Mouse (Mus musculus) intestine, postnatal 0 days (tissue): ENCODE measurements around the gene Stard10. TPM values are rescaled to one million over a fixed set of nuclear protein-coding genes. Genes with fewer than 3 reads are reported as not detected.

Source experiments
- ATAC-seq: fragments of 200-750 bp; cut with Nextera tagmentation; 2 replicates; pipeline ENCODE4 v1.8.0; 2017; ENCODE audit warnings: mild to moderate bottlenecking, moderate TSS enrichment, moderate library complexity
- H3K27ac ChIP-seq: fragments of 300-500 bp; sonication (generic); 2 replicates; pipeline ENCODE4 v1.5.1; 2014; ENCODE audit warnings: mild to moderate bottlenecking, low read depth, low read length, moderate library complexity
- H3K27me3 ChIP-seq: fragments of 300-500 bp; sonication (generic); replicated peaks from 2 replicates; pipeline ENCODE4 v1.6.1; 2014; ENCODE audit warnings: low read length, mixed read lengths; ENCODE audit not compliant: control insufficient read depth, insufficient read depth
- H3K36me3 ChIP-seq: fragments of 300-500 bp; sonication (generic); 2 replicates; pipeline ENCODE4 v1.6.1; 2014; ENCODE audit warnings: mild to moderate bottlenecking, moderate library complexity; ENCODE audit not compliant: control insufficient read depth, insufficient read depth
- H3K4me1 ChIP-seq: fragments of 300-500 bp; sonication (generic); replicated peaks from 2 replicates; pipeline ENCODE4 v1.6.1; 2014; ENCODE audit warnings: antibody characterized with exemption, low read length, mixed read lengths; ENCODE audit not compliant: control insufficient read depth, insufficient read depth
- H3K4me2 ChIP-seq: fragments of 300-500 bp; sonication (generic); replicated peaks from 2 replicates; pipeline ENCODE4 v1.6.1; 2014; ENCODE audit warnings: low read depth, mild to moderate bottlenecking, moderate library complexity
- H3K4me3 ChIP-seq: fragments of 300-500 bp; sonication (generic); 2 replicates; pipeline ENCODE4 v1.5.1; 2014; ENCODE audit warnings: low read depth, low read length
- H3K9ac ChIP-seq: fragments of 300-500 bp; sonication (generic); 2 replicates; pipeline ENCODE4 v1.6.1; 2014; ENCODE audit warnings: mild to moderate bottlenecking, low read depth, low read length
- H3K9me3 ChIP-seq: fragments of 300-500 bp; sonication (generic); 2 replicates; pipeline ENCODE4 v1.6.1; 2016; ENCODE audit warnings: mixed run types; ENCODE audit not compliant: control insufficient read depth
- CTCF ChIP-seq: sonication (generic); IDR thresholded peaks from 2 replicates; pipeline ENCODE4 v1.5.1; 2016; ENCODE audit warnings: low read depth, mild to moderate bottlenecking, control low read depth, antibody characterized with exemption, moderate library complexity
- WGBS: fragments of 180-500 bp; shearing (Covaris S2); extraction: QIAGEN DNeasy Blood & Tissue Kit; methylation state at CpG from one replicate; pipeline ENCODE4 v1.1.7; 2014; 5-methylcytosine and 5-hydroxymethylcytosine counted together
- polyA plus RNA-seq: library from polyadenylated mRNA; unstranded; fragments of >200 nt; fragmentation: Nextera tagmentation; extraction: Ambion mirVana; gene quantifications from 2 replicates; pipeline ENCODE4 v1.2.1, GENCODE M21; 2015

Gene Stard10
- polyA plus RNA-seq, 1 experiment from 2014 or later: 71.7 TPM

- H3K4me1 ChIP-seq: peaks cover 12% of the 10 kb centered on the region; the same call in 1 of the 2 replicates
- no peak for TF ChIP-seq CTCF
- no peak overlapping the region for H3K4me3 ChIP-seq
- no peaks in the 10 kb centered on the region for H3K27me3 ChIP-seq
- 0 out of 2 replicates have a peak, but pooled peaks have one; percentile 6 for ATAC-seq
- no peak overlapping the region for H3K4me2 ChIP-seq
- no peak overlapping the region for H3K27ac ChIP-seq
- H3K9me3 ChIP-seq: no peaks in the 10 kb centered on the region
- H3K36me3 ChIP-seq: no peaks in the 10 kb centered on the region; the same call in 1 of the 2 replicates
- WGBS: 75% methylated on average over 3 of the region's 3 CpGs
- H3K9ac ChIP-seq: no peak overlapping the region
These were observed 18.5 kb upstream of the Stard10 start for GRCm38 (mm10) chr7:101298375-101298774.

DNA sequence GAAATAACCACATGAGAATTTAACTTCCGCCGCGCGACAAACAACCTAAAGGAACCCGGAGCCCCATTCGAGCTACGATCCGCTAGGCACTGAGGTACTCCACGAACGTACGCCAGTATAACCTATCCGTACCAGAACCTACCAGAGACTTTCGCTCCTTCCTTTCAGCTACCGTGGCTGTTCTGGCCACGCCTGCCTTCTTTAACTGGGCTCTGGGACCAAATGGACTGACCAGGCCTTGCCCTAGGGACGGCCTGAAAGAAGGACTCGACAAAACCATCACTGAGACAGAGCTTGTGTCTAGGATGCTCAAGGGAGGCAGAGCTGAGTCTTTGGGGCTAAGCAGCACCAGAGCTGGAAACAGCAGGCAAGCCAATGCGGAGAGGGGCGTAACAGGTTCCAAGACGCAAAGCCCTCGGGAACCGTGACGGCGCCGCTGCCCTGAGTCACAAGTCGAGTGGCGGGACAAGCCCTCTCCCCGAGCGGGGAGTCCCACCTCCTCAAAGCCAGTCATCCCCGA lies 15.5 kb upstream of the Stard10 start:
- H3K9ac ChIP-seq: peak overlapping the region; percentile 73
- H3K36me3 ChIP-seq: no peaks in the 10 kb centered on the region
- H3K4me3 ChIP-seq: peak overlapping the region; percentile 75
- H3K4me1 ChIP-seq: peaks cover 8% of the 10 kb centered on the region; the same call in 1 of the 2 replicates
- TF ChIP-seq CTCF: no peak
- ATAC-seq: peak; percentile 13; the same call in 1 of the 2 replicates
- no peaks in the 10 kb centered on the region for H3K9me3 ChIP-seq
- H3K27ac ChIP-seq: peak overlapping the region; percentile 54
- H3K27me3 ChIP-seq: no peaks in the 10 kb centered on the region
- peak overlapping the region; percentile 96 for H3K4me2 ChIP-seq
- under 1% methylated on average over 30 of the region's 30 CpGs for WGBS

DNA sequence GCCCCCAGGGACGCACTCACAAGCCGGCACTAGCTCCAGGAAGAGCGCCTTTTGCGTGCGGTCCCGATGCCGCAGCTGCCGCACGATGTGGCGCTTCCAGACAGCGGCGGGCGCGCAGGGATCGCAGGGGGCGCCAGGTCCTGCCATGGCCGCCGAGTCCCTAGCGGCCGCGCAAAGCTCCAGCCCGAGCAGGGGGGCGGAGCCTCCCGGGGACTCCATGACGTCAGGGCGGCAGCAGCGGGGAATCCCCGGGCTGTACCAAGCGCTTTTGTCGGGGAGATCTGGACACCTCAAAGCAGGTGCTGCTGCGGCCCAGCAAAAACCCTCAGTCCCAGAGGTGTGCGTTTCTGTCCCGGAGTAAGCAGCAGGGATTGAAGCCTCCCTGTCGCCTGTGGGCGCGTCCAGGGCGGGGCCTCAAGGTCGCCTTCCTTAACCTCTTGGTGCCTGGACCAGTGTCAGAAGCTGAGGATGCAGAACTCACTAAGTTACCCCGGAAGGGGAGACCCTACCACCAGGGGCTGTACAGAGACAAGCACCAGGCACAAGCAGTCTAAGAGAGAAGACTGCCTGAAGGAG lies 14.9 kb upstream of the Stard10 start, which contains the start of gene Atg16l2:
Gene Atg16l2 (minus strand): TSS at position 371 of the 576 bp plus-strand sequence.
- Histone ChIP-seq H3K9me3 (no peaks in the 10 kb centered on the region), H3K27me3 (no peaks in the 10 kb centered on the region), H3K9ac (peak within 1 kb of the TSS; percentile 73), H3K4me1 (peaks cover 3% of the 10 kb centered on the region; the same call in 1 of the 2 replicates), H3K27ac (peak within 1 kb of the TSS; percentile 54), H3K36me3 (no peaks in the 10 kb centered on the region), H3K4me3 (peak within 1 kb of the TSS; percentile 75), H3K4me2 (peak within 1 kb of the TSS; percentile 96)
- WGBS: under 1% methylated on average over 39 of the region's 39 CpGs
- TF ChIP-seq CTCF: peak; percentile 71
- ATAC-seq: peak; percentile 92

DNA sequence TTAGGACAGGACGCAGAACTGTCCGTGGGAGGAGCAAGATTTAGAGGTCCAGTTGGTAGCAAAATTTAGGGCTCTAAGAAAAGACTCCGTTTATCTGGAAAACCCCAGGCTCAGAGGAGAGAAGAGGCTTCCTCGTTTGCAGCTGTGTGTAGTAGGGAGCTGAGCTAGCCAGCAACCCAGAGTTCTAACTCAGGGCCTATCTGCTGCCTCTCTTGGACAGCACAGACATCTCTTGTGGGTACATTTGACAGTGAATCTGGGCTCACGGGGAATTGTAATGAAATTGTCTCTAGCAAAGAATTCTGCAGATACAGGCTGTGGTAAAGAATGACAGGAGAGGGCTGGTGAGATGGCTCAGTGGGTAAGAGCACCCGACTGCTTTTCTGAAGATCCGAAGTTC lies 14.2 kb upstream of the Stard10 start:
- ATAC-seq: no peak
- Histone ChIP-seq H3K4me3 (peak overlapping the region; percentile 75), H3K27me3 (no peaks in the 10 kb centered on the region), H3K4me1 (no peaks in the 10 kb centered on the region; the same call in 1 of the 2 replicates), H3K36me3 (no peaks in the 10 kb centered on the region), H3K27ac (no peak overlapping the region; the same call in 1 of the 2 replicates), H3K9me3 (no peaks in the 10 kb centered on the region), H3K9ac (peak overlapping the region; percentile 73; the same call in 1 of the 2 replicates), H3K4me2 (peak overlapping the region; percentile 96)
- TF ChIP-seq CTCF: no peak
- WGBS: 37% methylated on average over 7 of the region's 7 CpGs

DNA sequence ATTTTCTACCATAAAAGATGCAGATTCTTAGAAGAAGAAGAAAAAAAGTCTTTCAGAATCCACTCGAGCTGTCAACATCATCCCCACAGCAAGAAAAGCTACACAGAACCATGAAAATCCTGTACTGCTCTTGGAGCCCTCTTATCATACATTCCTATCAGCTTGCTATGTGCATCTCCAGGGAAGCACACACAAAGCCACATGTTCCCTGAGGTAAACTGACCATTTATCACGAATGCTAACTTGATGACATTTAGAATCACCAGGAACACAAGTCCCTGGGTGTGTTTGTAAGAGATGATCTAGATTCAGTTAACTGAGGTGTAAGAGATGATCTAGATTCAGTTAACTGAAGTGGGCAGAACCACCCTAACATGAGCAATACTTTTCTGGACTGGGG lies 10.0 kb upstream of the Stard10 start:
- H3K4me2 ChIP-seq: no peak overlapping the region
- H3K27ac ChIP-seq: no peak overlapping the region
- 34% methylated on average over 2 of the region's 2 CpGs for WGBS
- ATAC-seq: no peak
- TF ChIP-seq CTCF: no peak
- H3K9me3 ChIP-seq: no peaks in the 10 kb centered on the region
- H3K27me3 ChIP-seq: no peaks in the 10 kb centered on the region
- H3K9ac ChIP-seq: no peak overlapping the region
- H3K36me3 ChIP-seq: no peaks in the 10 kb centered on the region
- no peaks in the 10 kb centered on the region for H3K4me1 ChIP-seq
- no peak overlapping the region for H3K4me3 ChIP-seq

GRCm38 (mm10) chr7:101309985-101310326 lies 6.9 kb upstream of the Stard10 start:
- TF ChIP-seq CTCF: no peak
- Histone ChIP-seq H3K27me3 (no peaks in the 10 kb centered on the region), H3K9me3 (no peaks in the 10 kb centered on the region), H3K27ac (peak overlapping the region; percentile 85), H3K4me2 (peak overlapping the region; percentile 71), H3K4me1 (no peaks in the 10 kb centered on the region), H3K4me3 (peak overlapping the region; percentile 44), H3K9ac (0 out of 2 replicates have a peak overlapping the region, but pooled peaks have one; percentile 54), H3K36me3 (no peaks in the 10 kb centered on the region)
- WGBS: 36% methylated on average over 5 of the region's 5 CpGs
- ATAC-seq: no peak
